Mouse (Mus musculus) G1E (cell line): ENCODE measurements at regions not wholly inside any gene's neighbourhood (a gene's known extent, or its start where the extent isn't known, plus 50 kb on each side); places are given as distances from the start of the nearest gene placed in this dataset.

Experiments used
- CTCF ChIP-seq: IDR thresholded peaks from 2 replicates; pipeline ENCODE4 v1.5.1; 2012; ENCODE audit warnings: low read depth, low read length, inconsistent platforms, mixed read lengths
- GATA1 ChIP-seq: IDR thresholded peaks from 2 replicates; pipeline ENCODE4 v1.6.1; 2012; ENCODE audit warnings: borderline replicate concordance, low read length, inconsistent platforms, mixed read lengths
- GATA2 ChIP-seq: IDR thresholded peaks from 2 replicates; pipeline ENCODE4 v1.6.1; 2012; ENCODE audit warnings: low read depth, low read length, inconsistent platforms, borderline replicate concordance
- POLR2AphosphoS5 ChIP-seq: IDR thresholded peaks from 2 replicates; pipeline ENCODE4 v1.6.1; 2012; ENCODE audit warnings: low read depth, low read length, inconsistent platforms; ENCODE audit not compliant: insufficient replicate concordance
- TAL1 ChIP-seq: conservative IDR thresholded peaks from 2 replicates; pipeline ENCODE4 v1.6.1; 2012; ENCODE audit warnings: low read depth, low read length, inconsistent platforms, mixed read lengths

- TF ChIP-seq GATA1 (no peak), CTCF (no peak), TAL1 (no peak), POLR2AphosphoS5 (no peak), GATA2 (no peak)
Measured at GRCm38 (mm10) chr10:16993789-16994188, 729.2 kb upstream of the Cited2 start.
